Mouse (Mus musculus): Measurements from ENCODE around the gene Gm9945. TPM values are rescaled to one million over a fixed set of nuclear protein-coding genes. Genes with fewer than 3 reads are reported as not detected.
A peak's percentile ranks its signal among the peaks of the same experiment; 100 is the strongest.

The Gm9945 gene
- total and polyA plus RNA-seq, 3 experiments = not detected

DNA sequence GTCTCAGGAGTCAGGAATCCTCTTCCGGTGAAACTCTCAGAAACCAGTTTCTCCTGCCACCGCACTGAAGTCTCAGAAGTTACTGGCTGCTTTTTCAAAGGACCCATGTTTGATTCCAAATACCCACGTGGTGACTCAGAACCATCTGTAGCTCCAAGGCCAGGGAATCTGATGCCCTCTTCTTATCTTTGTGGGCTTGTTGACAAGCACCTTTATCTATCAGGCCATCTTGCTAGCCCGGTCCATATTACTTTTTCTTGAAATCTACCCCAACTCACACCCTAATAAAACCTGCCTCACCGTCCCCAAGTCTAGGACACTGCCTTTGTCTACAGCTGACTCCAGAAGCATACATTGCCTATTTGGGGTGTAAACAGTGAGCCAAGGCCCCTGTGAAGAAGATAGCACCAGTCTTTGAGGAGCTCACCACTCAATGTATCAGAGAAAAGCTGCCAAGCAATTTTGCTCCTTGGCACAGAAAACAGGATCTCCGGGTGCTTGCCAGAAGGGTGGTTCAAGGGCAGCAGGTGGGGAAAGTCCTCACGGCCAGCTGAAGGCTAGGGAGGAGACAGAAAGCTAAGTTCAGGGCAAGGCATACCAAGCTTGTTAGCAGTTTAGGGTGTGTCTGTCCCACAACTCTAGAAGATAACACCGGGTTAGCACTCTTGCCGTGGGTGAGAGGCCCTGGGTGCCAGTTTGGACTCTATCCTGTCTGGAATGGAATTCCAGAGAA is 3.4 kb downstream of the Gm9945 start:
- dilution Hi-C loops (cut with MboI; ENCODE audit: extremely low pct_ligation_motif_present, extremely low pct_unique_long_range_greater_than_20kb, low sequenced_read_pairs) (no loop called here), in situ Hi-C loops (cut with MboI; ENCODE audit: low pct_ligation_motif_present, low pct_unique_long_range_greater_than_20kb, low sequenced_read_pairs) (no loop called here)
- Histone ChIP-seq H3K27me3 (replicated peaks) (no peaks in the 10 kb centered on the region), H3K79me2 (replicated peaks; ENCODE audit: control insufficient read depth, extremely low read depth, insufficient read depth, poor library complexity, severe bottlenecking) (no peaks in the 10 kb centered on the region), H3K4me2 (ENCODE audit: insufficient read depth, low read depth, poor library complexity, severe bottlenecking) (no peak overlapping the region), H3K36me3 (replicated peaks in 1 of 2; ENCODE audit: control insufficient read depth in 1 of 2, insufficient read depth in 1 of 2, low read length in 1 of 2) (peaks cover 0 to 2% of the 10 kb centered on the region in 2 experiments), H3K9ac (ENCODE audit: insufficient read depth, low read depth) (no peak overlapping the region), H3K9me3 (replicated peaks; ENCODE audit: low read length) (peaks cover 18% of the 10 kb centered on the region), H3K4me3 (replicated peaks in 1 of 3; ENCODE audit: low read depth in 2 of 3, low read length in 2 of 3, poor library complexity in 1 of 3) (no peak overlapping the region), H3K4me1 (ENCODE audit: control insufficient read depth in 1 of 2, insufficient read depth in 2 of 2) (peaks cover 14 to 16% of the 10 kb centered on the region in 2 experiments), H3K27ac (ENCODE audit: insufficient read depth, low read depth) (no peak overlapping the region)
- DNase-seq (ENCODE audit: extremely low read depth) = no peak
- TF ChIP-seq CHD2 (IDR thresholded peaks at IDR 0.05; ENCODE audit: low read length) = no peak
- TF ChIP-seq ZNF384 (IDR thresholded peaks at IDR 0.05; ENCODE audit: low read depth, low read length) = no peak
- no peak for TF ChIP-seq UBTF (IDR thresholded peaks at IDR 0.05; ENCODE audit: low read depth, low read length)
- TF ChIP-seq TBP (conservative IDR thresholded peaks at IDR 0.05; ENCODE audit: low read depth, low read length) = no peak
- TF ChIP-seq IRF4 (IDR thresholded peaks at IDR 0.05; ENCODE audit: low read depth, low read length) = no peak
- no peak for TF ChIP-seq POLR2AphosphoS2 (IDR thresholded peaks at IDR 0.05; ENCODE audit: low read depth, low read length)
- TF ChIP-seq TCF12 (IDR thresholded peaks at IDR 0.05; ENCODE audit: low read depth, low read length) = no peak
- TF ChIP-seq JUN (IDR thresholded peaks at IDR 0.05; ENCODE audit: insufficient read depth, low read depth, low read length) = no peak
- no peak for TF ChIP-seq SMC3 (IDR thresholded peaks at IDR 0.05; ENCODE audit: low read depth, low read length)

DNA sequence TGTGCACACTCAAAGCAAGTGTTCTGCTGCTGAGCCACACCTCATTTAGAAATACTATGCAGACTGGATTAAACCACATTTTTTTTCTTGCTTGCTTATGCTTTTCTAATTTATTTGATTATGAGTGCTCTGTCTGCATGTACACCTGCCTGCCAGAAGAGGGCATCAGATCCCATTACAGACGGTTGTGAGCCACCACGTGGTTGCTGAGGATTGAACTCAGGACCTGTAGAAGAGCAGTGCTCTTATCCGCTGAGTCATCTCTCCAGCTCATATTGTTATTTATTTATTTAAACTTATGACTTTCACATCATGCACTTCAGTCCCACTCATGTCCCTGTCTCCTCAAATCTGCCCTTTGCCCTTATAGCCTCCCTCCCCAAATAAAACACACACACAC is 5.8 kb downstream of the Gm9945 start:
- H3K4me3 ChIP-seq (replicated peaks in 1 of 3; ENCODE audit: low read depth in 2 of 3, low read length in 2 of 3, poor library complexity in 1 of 3) = no peak overlapping the region
- H3K27me3 ChIP-seq (replicated peaks) = no peaks in the 10 kb centered on the region
- no peaks in the 10 kb centered on the region for H3K79me2 ChIP-seq (replicated peaks; ENCODE audit: control insufficient read depth, extremely low read depth, insufficient read depth, poor library complexity, severe bottlenecking)
- dilution Hi-C loops (cut with MboI; ENCODE audit: extremely low pct_ligation_motif_present, extremely low pct_unique_long_range_greater_than_20kb, low sequenced_read_pairs) = no loop called here
- DNase-seq (ENCODE audit: extremely low read depth) = no peak
- H3K4me2 ChIP-seq (ENCODE audit: insufficient read depth, low read depth, poor library complexity, severe bottlenecking) = no peak overlapping the region
- peaks cover 14 to 21% of the 10 kb centered on the region in 2 experiments for H3K4me1 ChIP-seq (ENCODE audit: control insufficient read depth in 1 of 2, insufficient read depth in 2 of 2)
- H3K27ac ChIP-seq (ENCODE audit: insufficient read depth, low read depth) = no peak overlapping the region
- H3K36me3 ChIP-seq (replicated peaks in 1 of 2; ENCODE audit: control insufficient read depth in 1 of 2, insufficient read depth in 1 of 2, low read length in 1 of 2) = no peaks in the 10 kb centered on the region
- in situ Hi-C loops (cut with MboI; ENCODE audit: low pct_ligation_motif_present, low pct_unique_long_range_greater_than_20kb, low sequenced_read_pairs) = no loop called here
- H3K9ac ChIP-seq (ENCODE audit: insufficient read depth, low read depth) = no peak overlapping the region
- H3K9me3 ChIP-seq (replicated peaks; ENCODE audit: low read length) = no peaks in the 10 kb centered on the region
- no peak for TF ChIP-seq NELFE (IDR thresholded peaks at IDR 0.05; ENCODE audit: low read depth, low read length)
- no peak for TF ChIP-seq TBP (conservative IDR thresholded peaks at IDR 0.05; ENCODE audit: low read depth, low read length)
- no peak for TF ChIP-seq IRF4 (IDR thresholded peaks at IDR 0.05; ENCODE audit: low read depth, low read length)
- no peak for TF ChIP-seq PAX5 (IDR thresholded peaks at IDR 0.05; ENCODE audit: low read length)
- TF ChIP-seq MXI1 (IDR thresholded peaks at IDR 0.05; ENCODE audit: low read depth, low read length) = no peak
- peak; percentile 48; the same call in 1 of the 2 replicates for TF ChIP-seq MAX (IDR thresholded peaks at IDR 0.05; ENCODE audit: low read length)
- no peak for TF ChIP-seq JUN (IDR thresholded peaks at IDR 0.05; ENCODE audit: insufficient read depth, low read depth, low read length)
- no peak for TF ChIP-seq EP300 (IDR thresholded peaks at IDR 0.05; ENCODE audit: low read length)
- no peak for TF ChIP-seq GABPA (IDR thresholded peaks at IDR 0.05; ENCODE audit: insufficient replicate concordance, low read depth, low read length)
- no peak for TF ChIP-seq MAZ (IDR thresholded peaks at IDR 0.05; ENCODE audit: low read depth, low read length)
- no peak for TF ChIP-seq NRF1 (IDR thresholded peaks at IDR 0.05; ENCODE audit: low read depth, low read length)
- TF ChIP-seq ZC3H11A (IDR thresholded peaks at IDR 0.05; ENCODE audit: low read depth, low read length) = no peak
- no peak for TF ChIP-seq CHD1 (IDR thresholded peaks at IDR 0.05; ENCODE audit: low read depth, low read length)
- TF ChIP-seq SIN3A (IDR thresholded peaks at IDR 0.05; ENCODE audit: low read length) = no peak
- TF ChIP-seq CHD2 (IDR thresholded peaks at IDR 0.05; ENCODE audit: low read length) = no peak
- 0 out of 2 replicates have a peak, but pooled peaks have one; percentile 18 for TF ChIP-seq JUND (conservative IDR thresholded peaks at IDR 0.05; ENCODE audit: low read depth, low read length)
- no peak for TF ChIP-seq POLR2A (IDR thresholded peaks at IDR 0.05; ENCODE audit: low read depth, low read length)
- no peak for TF ChIP-seq MEF2A (IDR thresholded peaks at IDR 0.05; ENCODE audit: borderline replicate concordance, low read depth, low read length)
- no peak for TF ChIP-seq POLR2AphosphoS2 (IDR thresholded peaks at IDR 0.05; ENCODE audit: low read depth, low read length)
- TF ChIP-seq RCOR1 (conservative IDR thresholded peaks at IDR 0.05; ENCODE audit: low read depth, low read length) = no peak
- TF ChIP-seq ZMIZ1 (IDR thresholded peaks at IDR 0.05; ENCODE audit: low read depth, low read length) = no peak
- no peak for TF ChIP-seq KAT2A (IDR thresholded peaks at IDR 0.05; ENCODE audit: insufficient replicate concordance, low read length)
- peak; percentile 57; the same call in 1 of the 2 replicates for TF ChIP-seq MAFK (IDR thresholded peaks at IDR 0.05; ENCODE audit: insufficient replicate concordance, low read length)
- TF ChIP-seq CTCF (conservative IDR thresholded peaks at IDR 0.05 in 1 of 2, IDR thresholded peaks at IDR 0.05 in 1 of 2; ENCODE audit: low read depth in 2 of 2, low read length in 2 of 2) = peak; percentile 44 to 67; a peak in 3 of 4 replicates
- no peak for TF ChIP-seq ETS1 (conservative IDR thresholded peaks at IDR 0.05; ENCODE audit: low read depth, low read length)
- TF ChIP-seq USF1 (IDR thresholded peaks at IDR 0.05; ENCODE audit: low read depth, low read length) = no peak
- no peak for TF ChIP-seq HCFC1 (IDR thresholded peaks at IDR 0.05; ENCODE audit: low read depth, low read length)
- TF ChIP-seq UBTF (IDR thresholded peaks at IDR 0.05; ENCODE audit: low read depth, low read length) = no peak

Data from CH12.LX (cell line).